Mouse (Mus musculus): ENCODE measurements at regions not wholly inside any gene's neighbourhood (a gene's known extent, or its start where the extent isn't known, plus 50 kb on each side); places are given as distances from the start of the nearest gene placed in this dataset.

DNA sequence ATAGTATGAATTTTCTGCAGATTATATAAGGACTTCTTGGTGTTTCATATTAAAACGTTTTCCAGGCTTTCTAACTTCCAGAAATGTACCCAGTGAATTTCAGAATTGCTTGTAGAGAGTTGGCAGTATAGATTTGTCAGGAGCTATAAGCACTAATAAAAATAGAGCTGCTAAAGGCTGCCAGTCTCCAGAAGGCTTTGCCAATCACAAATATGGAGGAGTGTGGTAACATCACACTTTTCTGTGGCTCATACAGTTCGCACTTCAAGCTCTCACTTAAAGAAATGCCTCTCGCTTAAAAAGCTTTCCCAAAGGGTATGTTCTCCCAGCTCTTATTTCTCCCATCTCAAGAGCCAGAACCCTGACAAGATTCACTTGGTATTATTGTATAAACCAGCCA lies 545.7 kb downstream of the 1190002N15Rik start:
- TF ChIP-seq POLR2A (IDR thresholded peaks at IDR 0.05; ENCODE audit: insufficient read length, low read depth) (no peak), TCF3 (IDR thresholded peaks at IDR 0.05; ENCODE audit: insufficient read length, low read depth) (no peak), SRF (IDR thresholded peaks at IDR 0.05; ENCODE audit: control insufficient read depth, insufficient read length, low read depth) (no peak), MAX (IDR thresholded peaks at IDR 0.05; ENCODE audit: low read depth) (no peak), E2F4 (IDR thresholded peaks at IDR 0.05; ENCODE audit: insufficient read depth) (no peak), TCF12 (IDR thresholded peaks at IDR 0.05; ENCODE audit: insufficient read depth, poor library complexity, severe bottlenecking) (no peak), USF1 (IDR thresholded peaks at IDR 0.05; ENCODE audit: low read depth) (no peak), POLR2AphosphoS2 (IDR thresholded peaks at IDR 0.05; ENCODE audit: insufficient read length, low read depth) (no peak), REST (IDR thresholded peaks at IDR 0.05; ENCODE audit: insufficient read depth, insufficient read length) (no peak), MYOG (IDR thresholded peaks at IDR 0.05; ENCODE audit: control insufficient read depth in 1 of 3, insufficient read depth in 1 of 3, insufficient read length in 2 of 3, low read depth in 2 of 3) (no peak), MYOD1 (IDR thresholded peaks at IDR 0.05; ENCODE audit: control insufficient read depth in 1 of 3, insufficient read length in 2 of 3, low read depth in 2 of 3) (no peak), CEBPB (IDR thresholded peaks at IDR 0.05; ENCODE audit: insufficient read depth, poor library complexity, severe bottlenecking) (no peak)
